Mouse (Mus musculus): ENCODE data around the gene Ugt1a6b.

Gene Ugt1a6b

DNA sequence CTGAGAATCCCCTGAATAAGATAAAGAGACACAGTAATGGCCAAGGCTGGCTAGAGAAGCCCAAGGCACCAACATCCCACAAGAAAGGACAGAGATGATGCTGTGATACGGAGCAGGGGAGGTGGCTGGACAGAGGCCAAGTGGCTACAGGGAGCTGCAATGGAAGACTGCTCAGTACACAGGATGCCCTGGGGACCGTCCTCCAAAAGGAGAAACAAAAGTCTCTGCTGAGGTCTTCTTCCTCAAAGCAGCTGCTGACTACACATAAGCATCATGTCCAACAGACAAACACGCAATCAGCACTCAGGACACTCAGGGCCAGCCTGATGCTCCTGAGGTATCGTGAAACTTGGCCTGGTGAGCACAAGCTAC lies 161.8 kb downstream of the Ugt1a6b start:
- no peak for TF ChIP-seq GATA4 (IDR thresholded peaks at IDR 0.05; ENCODE audit: insufficient replicate concordance, low read length)

DNA sequence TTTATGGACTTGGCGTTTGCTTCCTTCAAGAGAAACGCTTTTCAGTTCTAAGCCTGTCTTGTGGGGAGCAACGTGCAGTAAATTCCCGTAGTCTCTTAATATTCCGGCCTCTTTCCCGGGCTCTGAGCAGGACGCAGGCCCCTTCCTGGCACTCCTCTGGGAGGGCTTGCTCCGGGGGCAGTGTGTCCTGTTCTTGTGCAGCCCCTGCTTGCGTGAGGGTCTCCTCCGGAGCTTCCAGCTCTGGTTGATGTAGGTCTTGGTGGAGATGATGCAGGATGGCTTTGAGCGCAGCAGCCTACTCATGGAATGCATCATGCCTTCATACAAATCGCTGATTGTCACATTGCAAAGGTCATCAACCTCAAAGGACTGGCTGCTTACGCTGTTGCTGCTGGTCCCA lies 163.1 kb downstream of the Ugt1a6b start:
- TF ChIP-seq GATA4 (IDR thresholded peaks at IDR 0.05; ENCODE audit: insufficient replicate concordance, low read length), result no peak

DNA sequence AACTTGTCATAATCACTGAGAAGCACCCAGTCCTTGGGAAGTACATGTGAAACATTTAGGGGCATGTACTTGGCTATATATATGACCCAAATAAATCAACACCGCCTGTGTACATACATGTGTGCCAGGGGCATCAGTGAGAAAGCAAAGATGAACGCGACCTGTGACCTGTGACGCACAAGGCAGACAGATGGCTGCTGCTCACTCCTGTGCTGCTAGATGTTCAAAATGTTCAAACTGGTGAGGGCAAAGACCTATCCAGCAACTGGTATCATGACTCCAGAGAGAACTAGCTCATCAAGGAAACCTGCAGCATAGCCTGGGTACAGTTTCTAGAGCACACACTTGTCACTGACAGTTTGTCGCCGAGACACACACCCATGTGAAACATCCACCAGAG lies 164.4 kb downstream of the Ugt1a6b start:
- no peak for TF ChIP-seq GATA4 (IDR thresholded peaks at IDR 0.05; ENCODE audit: insufficient replicate concordance, low read length)

DNA sequence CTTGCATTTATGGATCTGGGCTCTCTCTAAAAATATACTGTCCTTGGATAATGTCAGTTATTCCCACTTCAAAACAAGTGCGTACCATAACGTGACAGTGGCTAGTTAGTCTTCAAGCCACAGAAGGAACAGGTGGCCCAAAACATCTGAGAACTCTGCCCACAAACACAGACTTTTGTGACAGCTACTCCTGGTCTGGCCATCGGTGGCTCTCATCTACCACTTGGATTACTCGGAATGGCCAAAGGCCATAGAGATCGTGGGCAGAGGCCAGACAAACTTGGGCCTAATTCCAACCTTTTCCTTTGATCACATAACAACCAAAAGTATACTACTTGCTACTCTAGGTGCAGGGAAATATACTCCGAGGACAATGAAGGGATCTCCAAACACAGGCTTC lies 165.0 kb downstream of the Ugt1a6b start:
- TF ChIP-seq GATA4 (IDR thresholded peaks at IDR 0.05; ENCODE audit: insufficient replicate concordance, low read length), result no peak; the same call in 1 of the 2 replicates
